Mouse (Mus musculus) spleen, adult 10 weeks (tissue): ENCODE measurements around the gene Adam17. TPM values are rescaled to one million over a fixed set of nuclear protein-coding genes. Genes with fewer than 3 reads are reported as not detected.

ENCODE experiments used
- polyA plus RNA-seq: library from polyadenylated mRNA; stranded (reverse); fragments of 350-450 nt; fragmentation: Illumina TruSeq; extraction: RNeasy Lipid Tissue Mini Kit (QIAGEN cat#74804); gene quantifications from one replicate; pipeline ENCODE4 v1.2.3, GENCODE M21; 2015; ENCODE audit warnings: low replicate concordance; ENCODE audit not compliant: insufficient read depth

Gene Adam17
- polyA plus RNA-seq = 84.0 TPM

DNA sequence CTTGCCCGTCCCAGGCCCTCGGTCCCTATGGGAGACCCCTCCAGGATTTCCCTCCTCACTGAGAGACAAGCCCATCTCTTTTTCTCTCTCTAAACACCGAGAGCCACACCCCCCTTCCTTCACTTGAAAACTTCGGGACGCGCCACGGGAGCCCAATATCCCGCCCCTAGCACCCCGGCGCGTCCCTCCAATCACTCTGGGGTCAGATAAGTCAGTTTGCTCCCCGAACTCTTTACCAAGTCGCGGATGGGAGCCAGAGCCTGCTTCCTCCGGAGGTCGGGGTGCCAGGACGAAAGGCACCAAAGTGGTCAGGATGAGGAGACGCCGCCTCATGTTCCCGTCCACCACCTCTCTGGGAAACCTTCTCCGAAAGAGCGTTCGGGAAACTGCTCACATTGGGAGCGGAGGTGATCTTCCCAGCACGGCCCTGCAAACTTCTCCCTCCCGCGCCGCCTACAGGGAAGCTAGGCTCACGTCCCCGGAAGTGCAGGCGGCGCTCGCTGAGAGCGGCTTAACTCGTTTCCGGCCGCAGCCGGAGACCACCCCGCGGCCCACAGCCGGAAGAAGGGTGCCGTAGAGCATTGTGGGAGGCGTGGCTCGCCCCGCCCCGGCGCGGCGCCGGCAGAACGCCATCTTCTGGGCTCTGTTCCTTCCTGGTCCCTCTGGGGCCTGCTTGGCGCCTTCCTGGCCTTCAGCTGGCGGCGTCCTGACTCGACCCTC lies at the start of gene Adam17:
Adam17 (minus strand) TSS at position 533 of the 720 bp plus-strand sequence.

DNA sequence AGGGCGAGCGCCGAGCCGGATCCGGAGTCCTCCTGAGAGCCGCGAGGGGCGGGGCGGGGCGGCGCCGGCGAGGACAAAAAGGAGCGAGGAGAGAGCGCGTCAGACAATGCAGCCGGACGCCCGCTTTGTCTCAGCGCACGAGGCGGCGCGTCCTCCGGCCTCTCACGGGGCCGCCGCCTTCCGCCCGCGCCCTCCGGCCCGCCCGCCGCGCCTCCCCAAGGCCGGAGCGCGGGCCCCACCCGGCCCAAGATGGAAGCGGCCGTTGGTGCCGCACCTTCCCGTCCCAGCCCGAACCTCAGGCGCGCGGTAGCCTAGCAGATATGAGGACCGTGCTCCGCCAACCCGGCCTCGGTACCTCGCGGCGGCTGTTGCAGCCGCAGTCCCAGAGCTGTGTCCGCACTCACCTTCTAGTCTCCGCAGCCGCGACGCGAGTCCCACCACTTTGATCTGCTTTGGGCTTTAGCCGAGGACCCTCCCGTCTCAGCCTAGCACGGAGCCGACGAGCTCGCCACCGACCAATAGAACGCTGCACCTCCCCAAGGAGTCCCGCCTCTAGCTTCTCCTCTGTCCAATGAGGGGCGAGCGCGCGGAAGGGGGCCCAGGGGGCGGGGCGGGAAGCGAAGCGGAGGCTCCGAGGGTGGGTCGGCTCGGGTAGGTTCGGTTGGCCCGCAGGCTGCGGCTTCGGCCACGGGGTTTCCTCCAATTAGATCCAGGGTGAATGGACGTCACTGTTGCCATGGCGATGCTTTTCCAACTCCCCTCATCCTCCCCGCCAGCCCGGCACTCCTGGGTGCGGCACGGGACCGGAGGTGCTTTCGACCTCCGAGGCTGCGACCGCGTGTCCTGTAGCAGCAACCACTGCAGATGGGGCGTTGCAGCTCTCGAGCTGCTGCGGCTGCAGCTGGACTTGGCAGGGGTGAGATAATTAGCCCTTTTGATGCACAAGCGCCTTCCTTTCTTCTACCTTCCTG lies 44.0 kb upstream of the Adam17 start, which contains the start of gene Ywhaq:
Ywhaq (minus strand) TSS at position 538 of the 971 bp plus-strand sequence.

GRCm38 (mm10) chr12:21315923-21316868 lies 57.2 kb downstream of the Adam17 start, which contains the start of gene Iah1:
TSS of gene Iah1 (plus strand) at chr12:21316389.

GRCm38 (mm10) chr12:21286243-21286622 lies 87.2 kb downstream of the Adam17 start, which contains the start of gene Itgb1bp1:
TSS of gene Itgb1bp1 (minus strand) at chr12:21286284.

DNA sequence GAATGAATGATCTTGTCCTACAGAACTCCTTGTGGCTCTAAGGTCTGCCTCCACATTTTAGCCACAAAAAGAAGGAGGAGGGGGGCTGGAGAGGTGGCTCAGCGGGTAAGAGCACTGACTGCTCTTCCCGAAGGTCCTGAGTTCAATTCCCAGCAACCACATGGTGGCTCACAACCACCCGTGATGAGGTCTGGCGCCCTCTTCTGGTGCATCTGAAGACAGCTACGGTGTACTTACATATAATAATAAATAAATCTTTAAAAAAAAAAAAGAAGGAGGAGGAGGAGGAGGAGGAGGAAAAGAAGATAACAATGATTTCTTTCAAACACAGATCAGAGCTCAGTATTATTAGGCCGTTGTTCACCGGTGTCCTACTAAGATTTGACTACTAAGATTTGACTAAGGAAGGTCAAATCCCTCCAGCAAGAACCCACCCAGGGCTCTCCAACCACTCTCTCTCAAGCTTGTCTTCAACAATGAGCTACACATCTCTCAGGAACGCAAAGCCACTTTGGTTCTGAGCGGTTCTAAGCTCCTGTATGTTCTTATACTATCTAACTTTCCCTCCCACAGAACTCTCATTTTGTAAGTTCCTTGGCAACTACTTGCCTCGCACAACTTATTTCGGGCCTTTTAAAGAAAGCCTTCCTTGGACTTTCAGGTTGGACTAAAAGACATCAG lies 88.5 kb downstream of the Adam17 start, which contains the start of gene Cpsf3:
Cpsf3 (plus strand) TSS at position 631 of the 681 bp plus-strand sequence.

Other genes starting within 250 kb of the Adam17 start
- 121 TPM for gene Cpsf3, start 88.2 kb downstream of the Adam17 start, polyA plus RNA-seq
- gene Itgb1bp1, start 87.3 kb downstream of the Adam17 start, polyA plus RNA-seq = 56.2 TPM
- 36.7 TPM for gene Iah1, start 57.2 kb downstream of the Adam17 start, polyA plus RNA-seq
- 225 TPM for gene Ywhaq, start 44.0 kb upstream of the Adam17 start, polyA plus RNA-seq